Mouse (Mus musculus) neural tube, embryonic 10.5 days (tissue): ENCODE data around the gene Jund.

Source experiments
- DNase-seq: peaks from one replicate; pipeline ENCODE4 v3.0.0-alpha.2; 2017; ENCODE audit warnings: low spot score; ENCODE audit errors: extremely low spot score

The Jund gene

DNA sequence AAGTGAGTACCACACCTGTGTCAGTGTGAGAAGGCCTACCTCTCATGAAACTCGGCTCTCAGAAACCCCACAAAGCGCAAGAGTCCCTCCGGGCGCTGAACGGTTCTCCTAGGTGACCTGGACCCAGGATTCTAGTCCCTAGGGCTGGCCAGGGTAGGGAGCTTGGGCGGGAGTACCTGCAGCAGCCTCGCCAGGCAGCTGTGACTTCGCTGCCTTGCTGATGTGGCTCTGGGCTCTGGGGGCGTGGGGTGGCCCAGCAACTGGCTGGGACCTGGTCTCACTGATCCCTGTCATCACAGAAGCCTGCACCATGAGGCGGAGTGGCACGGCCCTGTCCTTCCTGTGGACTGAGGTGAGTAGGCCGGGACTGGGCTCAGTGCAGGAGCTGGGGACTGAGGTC is 25.5 kb downstream of the Jund start:
- no peak for DNase-seq

DNA sequence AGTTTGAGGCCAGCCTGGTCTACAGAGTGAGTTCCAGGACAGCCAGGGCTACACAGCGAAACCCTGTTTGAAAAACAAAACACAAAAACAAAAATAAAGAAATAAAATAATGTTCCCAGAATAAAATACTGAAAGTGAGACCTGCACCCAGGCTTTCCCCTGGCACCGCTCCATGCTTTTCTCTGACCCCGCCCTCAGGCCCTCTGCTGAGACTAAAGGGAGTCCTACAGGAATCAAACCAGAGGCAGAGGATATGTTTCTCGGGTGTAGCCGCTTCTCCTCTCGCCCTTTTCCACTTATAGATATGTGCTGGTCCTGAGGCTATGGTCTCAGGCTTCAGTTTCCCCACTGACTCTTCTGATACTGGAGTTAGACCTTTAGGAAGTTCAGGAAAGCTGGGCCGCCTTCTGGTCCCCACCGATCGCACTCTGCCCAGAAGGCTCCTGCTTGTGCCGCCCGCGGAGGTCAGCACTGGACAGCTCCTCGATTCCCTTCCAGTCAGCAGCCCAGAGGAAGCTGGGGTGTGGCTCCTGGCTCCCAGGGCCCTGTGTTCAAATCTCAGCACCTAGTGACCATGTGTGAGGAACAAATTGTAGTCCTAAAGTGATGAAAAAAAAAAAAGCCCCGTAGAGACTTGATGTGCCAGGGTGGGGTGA is 27.2 kb downstream of the Jund start:
- no peak for DNase-seq

DNA sequence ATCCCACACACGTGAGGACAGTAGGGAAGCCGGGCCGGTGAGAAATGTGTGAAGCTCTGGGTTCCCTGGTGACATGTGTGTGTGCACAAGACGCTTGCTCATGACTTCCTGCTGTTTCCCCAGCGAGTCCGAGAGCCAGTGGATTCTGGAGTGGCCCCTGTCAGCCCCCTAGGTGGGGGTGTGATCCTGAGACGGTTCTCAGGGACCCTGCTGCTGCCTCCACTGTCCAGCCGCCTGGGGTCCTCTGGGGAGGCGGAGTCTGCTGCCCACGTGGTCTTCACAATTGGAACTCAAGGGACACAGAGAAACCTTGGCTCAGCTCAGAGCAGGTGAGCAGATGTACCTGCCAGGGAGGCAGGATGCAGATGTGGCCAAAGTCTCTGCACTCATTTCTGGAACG is 28.0 kb downstream of the Jund start:
- DNase-seq = no peak

DNA sequence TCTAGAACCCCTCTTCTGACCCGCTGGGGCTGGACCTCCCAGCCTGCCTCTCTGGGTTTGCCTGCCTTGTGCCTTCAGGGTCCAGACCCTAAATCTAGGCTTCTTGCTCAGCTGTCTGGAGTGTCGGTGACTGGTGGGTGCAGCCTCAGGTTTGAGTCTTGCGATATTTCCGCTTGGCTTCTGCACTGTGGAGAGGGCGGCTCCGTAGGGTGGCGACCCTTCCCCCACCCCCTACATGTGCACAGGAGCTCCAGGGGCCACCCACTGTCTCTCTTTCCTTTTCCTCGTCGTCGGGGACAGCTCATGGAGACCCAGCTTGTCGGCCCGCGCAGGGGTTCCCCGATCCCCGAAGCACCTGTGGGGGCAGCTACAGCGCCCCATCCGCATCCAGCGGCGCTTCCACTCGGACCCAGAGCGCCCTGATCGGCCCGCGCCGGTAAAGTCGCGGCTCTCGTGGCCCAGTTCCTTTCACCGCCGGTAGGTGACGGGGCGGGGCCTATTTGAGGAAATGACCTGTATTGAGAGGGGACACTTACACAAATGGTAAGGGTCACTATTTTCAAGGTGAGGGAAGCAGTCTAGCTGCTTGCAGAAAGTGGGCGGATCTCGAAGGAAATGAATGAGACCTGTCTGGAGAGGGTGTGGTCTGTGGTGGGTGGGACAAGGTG is 31.2 kb downstream of the Jund start:
- DNase-seq = no peak

DNA sequence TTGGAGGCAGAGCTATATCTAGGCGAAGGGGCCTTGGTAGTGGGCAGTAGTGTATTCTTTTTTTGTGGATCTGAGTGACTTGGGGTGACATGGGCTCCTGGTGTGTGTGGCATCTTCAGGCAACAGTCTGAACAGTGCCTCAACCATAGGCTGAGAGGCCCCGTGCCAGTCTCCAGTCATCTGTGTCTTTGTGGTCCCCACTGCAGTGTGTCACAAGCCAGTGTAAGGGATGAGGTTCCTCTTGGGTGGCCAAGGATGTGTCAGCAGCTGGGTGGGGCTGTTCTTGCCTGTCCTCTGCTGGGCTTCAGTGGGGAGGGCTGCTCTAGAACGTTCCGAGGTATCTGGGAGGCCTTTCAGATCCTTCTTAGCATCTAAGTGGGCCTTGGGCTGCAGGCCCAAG is 32.2 kb downstream of the Jund start:
- DNase-seq = no peak

DNA sequence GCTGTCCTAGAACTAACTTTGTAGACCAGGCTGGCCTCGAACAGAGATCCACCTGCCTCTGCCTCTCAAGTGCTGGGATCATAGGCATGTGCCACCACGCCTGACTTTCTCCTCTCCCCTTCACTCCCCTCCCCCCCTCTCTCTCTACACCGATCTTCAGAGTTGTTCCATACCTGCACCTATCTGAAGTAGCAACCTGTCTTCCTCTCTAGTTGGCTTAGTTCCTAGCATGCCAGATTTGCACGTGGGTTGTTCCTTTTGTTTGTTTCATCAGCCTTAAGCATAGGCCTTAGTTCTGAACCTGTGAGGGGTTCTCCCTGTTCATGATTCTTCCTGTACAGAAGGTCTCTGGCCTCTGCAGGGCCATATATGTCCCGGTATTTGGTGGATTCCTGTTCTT is 39.0 kb downstream of the Jund start:
- no peak for DNase-seq

DNA sequence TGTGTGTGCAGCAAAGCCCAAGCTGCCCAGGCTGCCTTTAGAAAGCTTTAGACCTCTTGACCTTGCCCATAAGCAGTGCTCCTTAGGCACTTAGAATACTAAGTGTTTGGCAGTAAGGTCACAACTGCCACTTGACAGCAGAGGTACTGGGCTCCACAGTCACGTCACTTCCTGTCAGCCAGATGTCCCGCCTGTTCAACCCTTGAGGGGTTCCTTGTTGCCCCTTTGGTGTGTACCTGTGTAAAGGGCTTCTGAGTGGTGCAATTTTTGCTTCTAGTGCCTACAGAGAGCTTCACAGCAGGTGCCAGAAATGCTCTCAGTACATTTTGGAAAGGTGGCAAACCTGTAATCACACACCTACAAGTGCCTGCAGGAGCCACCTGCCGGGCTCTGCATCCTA is 39.5 kb downstream of the Jund start:
- no peak for DNase-seq

DNA sequence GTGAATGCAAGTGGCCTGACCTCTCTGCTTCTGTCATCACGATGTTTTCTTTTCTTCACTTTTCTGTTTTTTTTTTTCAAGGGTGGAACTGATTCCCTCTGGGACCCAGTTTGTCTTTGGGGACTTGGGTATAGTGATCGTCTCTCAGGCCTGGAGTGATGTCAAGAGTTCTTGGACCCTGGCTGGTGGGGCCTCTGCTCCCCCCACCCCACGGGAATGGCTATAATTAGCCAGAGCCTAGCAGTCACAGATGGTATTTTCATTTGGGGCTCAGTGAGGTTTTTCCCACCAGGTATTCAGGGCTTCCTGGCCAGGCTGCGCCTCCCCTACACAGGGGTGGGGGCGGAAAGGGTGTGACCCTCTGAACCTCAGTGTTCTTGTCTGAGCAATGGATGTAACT is 42.9 kb downstream of the Jund start:
- DNase-seq = no peak

DNA sequence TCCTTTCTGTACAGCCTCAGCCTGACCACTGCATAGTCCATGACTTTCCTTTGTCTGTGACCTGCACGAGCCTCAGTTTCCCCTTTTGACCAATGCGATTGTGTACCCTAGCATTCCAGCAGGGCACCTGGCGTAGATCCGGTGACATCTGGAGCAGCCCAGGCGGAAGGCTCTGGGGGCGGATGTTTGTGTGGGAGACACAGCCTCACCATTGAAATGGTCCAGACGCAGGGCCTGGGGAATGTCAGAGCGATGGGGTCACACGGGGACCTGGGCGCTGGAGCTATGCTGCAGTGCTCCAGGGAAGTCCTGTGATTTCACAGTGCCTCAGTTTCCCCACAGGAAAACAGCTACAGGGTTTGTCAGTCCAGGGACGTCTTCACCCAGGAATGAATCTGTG is 43.4 kb downstream of the Jund start:
- no peak for DNase-seq

DNA sequence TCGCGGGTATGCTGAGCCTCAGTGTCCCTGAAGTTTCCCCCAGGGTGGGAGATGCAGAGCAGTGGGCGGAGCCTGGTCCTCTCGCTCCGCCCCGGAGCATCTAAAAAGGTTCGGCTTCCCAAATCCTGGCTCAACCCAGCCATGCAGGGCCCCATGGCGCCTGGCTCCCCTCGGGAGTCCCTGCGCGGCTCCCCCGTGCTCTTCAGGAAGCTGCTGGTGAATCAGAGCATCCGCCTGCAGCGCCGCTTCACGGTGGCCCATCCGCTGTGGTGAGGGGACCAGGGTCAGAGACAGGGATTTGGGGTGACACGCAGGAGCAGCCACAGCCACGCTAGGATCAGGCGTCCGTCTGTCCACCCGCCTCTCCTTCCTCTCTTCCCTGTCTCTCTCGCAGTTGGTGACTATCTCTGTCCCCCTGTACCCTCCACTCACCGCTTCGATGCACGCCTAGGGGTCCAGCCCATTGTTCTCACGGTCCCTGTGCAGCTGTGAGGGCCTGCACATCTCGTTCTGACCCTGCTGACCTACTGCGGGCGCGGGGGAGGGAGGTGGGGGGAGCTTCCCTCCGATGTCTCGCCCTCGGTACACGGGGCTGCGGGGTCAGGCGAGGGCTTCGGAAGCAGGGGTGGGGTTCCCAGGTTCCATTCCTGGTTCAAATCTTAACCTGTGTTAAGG is 44.4 kb downstream of the Jund start:
- DNase-seq = no peak

DNA sequence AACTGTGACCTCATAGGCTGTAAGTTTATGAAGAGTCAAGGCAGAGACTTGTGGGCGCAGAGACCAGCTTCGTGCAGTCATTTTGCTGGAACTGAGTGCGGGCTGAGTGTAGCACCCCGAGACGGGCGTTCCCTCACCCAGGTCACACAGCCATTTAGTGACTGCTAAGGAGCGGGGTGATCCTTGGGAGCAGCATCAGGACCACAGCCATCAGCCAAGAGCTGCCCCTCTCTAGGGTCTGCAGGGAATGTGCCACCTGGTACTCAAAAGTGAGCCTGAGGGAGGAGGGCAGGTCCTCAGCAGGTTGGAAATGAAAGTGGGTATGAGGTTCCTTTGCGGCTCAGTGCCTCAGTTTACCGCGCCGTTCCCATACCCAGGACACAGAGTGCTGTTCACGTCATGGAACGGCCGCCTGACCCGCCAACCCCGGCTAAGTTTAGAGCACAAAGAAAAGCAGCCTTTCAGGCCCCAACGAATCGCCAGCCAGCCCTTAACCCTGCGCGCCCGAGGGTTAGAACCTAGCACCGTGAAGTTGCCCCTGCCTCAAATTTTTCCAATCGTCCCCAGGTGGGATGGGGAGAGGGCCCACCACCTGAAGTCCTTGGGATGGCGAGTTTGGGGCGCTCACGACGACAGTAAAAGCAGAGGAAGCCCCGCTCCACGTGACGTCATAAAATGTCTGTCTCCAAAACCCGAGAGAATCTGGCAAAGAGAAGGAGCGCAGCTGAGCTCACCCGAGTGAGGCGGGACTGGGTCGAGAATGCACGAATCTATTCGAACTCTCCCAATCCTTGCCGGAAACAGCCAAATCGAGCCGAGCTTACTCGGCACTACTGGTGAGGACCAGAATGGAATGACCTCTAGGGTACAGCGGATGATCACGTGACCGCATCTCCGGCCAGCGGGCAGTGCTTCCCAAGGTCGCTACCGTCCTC is 45.2 kb downstream of the Jund start:
- peak; percentile 67 for DNase-seq

DNA sequence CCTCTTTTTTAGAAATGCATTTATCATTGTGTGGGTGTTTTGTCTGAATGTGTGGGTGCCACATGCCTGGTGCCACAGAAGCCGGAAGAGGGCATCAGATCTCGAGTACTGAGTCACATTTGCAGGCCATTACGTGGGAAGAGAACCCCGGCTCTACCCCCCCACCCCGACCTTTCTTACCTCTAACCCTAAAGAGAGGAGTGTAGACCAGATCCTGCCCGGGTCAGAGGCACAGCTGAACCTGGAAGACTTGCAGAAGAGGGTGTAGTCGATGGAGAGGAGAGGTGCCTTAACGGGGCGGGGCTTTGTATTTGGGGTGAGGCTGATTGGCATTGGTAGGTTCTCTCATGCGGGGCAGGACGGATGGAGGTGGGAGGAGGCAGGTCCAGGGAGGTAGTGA is 46.1 kb downstream of the Jund start:
- no peak for DNase-seq

DNA sequence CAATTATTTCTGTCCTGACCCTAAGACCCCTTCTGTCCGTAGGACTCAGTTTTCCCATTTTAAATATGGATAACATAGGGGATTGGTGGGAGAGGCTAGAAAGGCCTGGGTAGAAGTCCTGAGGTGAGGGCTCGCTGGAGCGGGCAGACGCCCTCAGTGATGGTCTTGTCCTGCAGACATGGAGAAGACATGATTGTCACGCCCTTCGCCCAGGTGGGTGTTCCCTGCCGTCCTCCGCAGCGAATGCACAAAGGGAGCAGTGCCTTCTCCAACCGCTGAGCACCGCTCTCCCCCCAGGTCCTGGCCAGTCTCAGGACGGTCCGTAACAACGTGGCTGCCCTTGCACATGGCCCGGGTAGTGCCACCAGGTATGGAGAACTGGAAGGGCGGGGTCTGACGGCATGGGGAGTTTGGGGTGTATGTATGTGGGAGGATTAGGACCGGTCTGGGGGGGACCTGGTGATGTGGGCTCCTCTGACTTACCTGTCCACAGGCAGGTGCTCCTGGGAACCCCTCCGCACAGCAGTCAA is 47.0 kb downstream of the Jund start:
- DNase-seq = no peak

DNA sequence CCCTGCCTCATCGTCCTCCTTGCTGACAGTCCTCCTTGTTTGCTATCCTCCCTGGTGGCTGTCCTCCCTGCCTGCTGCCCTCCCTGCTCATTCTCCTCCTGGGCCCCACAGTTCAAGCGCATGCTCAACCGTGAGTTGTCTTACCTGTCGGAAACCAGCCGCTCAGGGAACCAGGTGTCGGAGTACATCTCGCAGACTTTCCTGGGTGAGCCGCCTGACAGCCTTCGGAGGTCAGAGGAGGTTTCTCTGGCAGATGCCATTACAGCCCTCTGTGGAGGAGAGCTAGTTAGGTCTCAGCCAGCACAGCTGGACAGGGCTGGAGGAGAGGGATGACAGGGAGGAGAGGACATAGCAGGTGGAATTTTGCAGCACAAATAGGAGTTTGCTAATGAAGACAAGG is 47.9 kb downstream of the Jund start:
- no peak for DNase-seq

DNA sequence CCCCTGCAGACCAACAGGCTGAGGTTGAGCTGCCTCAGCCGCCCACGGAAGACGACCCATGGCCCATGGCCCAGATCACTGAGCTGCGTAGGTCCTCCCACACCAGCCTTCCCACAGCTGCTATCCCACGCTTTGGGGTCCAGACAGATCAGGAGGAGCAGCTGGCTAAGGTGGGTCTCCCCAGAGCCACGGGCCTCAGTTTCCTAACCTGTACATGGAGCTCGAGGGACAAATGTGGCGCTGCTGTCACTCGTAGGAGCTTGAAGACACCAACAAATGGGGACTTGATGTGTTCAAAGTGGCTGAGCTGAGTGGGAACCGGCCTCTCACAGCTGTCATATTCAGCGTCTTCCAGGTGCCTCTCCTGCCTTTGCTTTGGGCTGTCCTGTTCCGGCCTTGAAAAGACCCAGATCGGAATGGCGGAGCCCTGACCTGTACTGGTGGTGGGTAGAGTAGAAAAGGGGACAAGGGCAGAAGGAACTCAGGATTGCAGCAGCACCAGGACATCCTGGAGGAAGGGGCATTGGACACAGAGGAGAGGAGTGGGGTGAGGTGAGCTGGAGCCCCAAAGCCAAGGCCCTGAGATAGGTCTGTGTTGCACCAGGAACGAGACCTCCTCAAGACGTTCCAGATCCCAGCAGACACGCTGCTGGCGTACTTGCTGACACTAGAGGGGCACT is 48.6 kb downstream of the Jund start:
- DNase-seq = no peak

DNA sequence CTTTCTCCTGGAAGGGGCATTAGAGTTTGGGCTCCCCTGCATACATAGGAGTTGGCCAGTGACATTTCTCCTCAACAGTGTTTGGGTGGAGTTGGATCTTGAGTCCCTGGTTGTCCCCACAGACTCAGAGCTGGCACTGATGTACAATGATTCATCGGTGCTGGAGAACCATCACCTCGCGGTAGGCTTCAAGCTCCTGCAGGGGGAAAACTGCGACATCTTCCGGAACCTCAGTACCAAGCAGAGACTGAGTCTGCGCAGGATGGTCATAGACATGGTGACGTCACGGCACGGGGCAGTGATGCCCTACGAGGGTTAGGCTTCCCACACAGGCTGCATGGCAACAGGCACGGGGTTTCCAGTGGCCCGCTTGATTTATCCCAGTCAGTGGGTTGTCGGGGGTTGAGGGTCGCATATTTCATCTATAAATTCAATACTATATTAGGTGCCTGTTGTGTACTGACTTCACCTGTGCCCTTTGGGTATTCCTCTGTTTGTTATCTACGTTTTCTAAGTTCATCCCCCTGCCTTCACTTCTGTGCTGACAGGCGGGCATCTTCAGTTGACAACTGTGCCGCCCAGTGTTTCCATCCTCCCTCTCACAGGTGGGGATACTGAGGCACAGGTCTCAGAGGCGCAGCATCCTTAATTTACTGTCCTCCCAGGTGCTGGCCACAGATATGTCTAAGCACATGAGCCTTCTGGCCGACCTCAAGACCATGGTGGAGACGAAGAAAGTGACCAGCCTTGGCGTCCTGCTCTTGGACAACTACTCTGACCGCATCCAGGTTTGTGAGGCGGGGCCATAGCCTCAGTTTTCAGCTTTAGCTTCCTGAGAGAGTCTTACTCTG is 49.7 kb downstream of the Jund start:
- no peak for DNase-seq

DNA sequence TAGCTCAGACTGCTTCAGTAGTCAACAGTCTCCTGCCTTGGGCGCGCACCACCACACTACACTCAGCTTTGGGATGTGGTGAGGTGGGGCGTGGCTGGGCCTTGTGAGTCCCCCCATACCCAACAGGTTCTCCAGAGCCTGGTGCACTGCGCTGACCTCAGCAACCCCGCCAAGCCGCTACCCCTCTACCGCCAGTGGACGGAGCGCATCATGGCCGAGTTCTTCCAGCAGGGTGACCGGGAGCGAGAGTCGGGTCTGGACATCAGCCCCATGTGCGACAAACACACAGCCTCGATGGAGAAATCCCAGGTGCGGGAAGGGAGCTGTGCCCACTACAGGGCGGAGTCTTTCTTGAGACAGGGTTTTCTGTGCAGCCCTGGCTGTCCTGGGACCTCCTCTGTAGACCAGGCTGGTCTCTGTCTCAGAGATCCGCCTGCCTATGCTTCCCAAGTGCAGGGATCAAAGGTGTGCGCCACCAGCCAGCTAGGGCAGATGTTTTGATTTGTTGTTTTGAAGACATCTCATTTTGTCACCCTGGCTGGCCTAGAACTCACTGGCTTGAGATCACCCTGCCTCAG is 50.4 kb downstream of the Jund start:
- DNase-seq = no peak
